Mouse (Mus musculus) thymus, adult 2 months (tissue): ENCODE measurements around the gene Prl7b1.

Source experiments
- CTCF ChIP-seq: fragments of 200-500 bp; IDR thresholded peaks from 2 replicates; pipeline ENCODE4 v1.5.1; 2012; ENCODE audit warnings: mild to moderate bottlenecking, control low read depth, low read length, moderate library complexity, borderline replicate concordance; ENCODE audit not compliant: control insufficient read depth, poor library complexity, insufficient read depth; ENCODE audit errors: extremely low read depth
- POLR2A ChIP-seq: fragments of 200-500 bp; IDR thresholded peaks from 2 replicates; pipeline ENCODE4 v1.6.1; 2012; ENCODE audit warnings: mild to moderate bottlenecking, low read length, control low read depth, moderate library complexity; ENCODE audit not compliant: control insufficient read depth, poor library complexity, insufficient read depth; ENCODE audit errors: extremely low read depth

DNA sequence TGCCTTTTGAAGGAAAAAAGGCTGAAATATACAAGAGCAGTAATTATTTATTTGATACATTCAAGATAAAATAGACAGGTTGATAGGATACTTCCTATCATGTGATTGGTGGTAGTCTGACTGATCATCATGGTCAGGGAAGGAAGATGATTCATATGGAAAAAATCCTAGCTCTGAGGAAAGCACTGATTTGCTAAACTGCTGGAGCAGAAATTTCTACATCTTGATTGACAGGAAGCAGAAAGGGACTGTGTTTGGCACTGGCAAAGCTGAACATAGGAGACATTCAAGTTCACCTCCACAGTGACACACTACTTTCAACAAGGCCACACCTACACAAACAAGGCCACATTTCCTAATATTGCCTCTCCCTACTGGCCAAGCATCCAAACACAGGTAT lies 57.0 kb downstream of the Prl7b1 start:
- TF ChIP-seq CTCF (no peak), POLR2A (no peak)
